Mouse (Mus musculus) heart, adult 10 weeks (tissue): ENCODE data around the gene Npat. TPM values are rescaled to one million over a fixed set of nuclear protein-coding genes. Genes with fewer than 3 reads are reported as not detected.

Experiments used
- polyA plus RNA-seq: library from polyadenylated mRNA; stranded (reverse); fragments of 350-450 nt; fragmentation: Illumina TruSeq; extraction: RNeasy Lipid Tissue Mini Kit (QIAGEN cat#74804); gene quantifications from one replicate; pipeline ENCODE4 v1.2.3, GENCODE M21; 2014; ENCODE audit warnings: low read depth, low replicate concordance

Npat gene
- 4.6 TPM for polyA plus RNA-seq

GRCm38 (mm10) chr9:53536558-53537320, at the start of gene Npat, which contains the start of gene Atm:
Npat (plus strand) TSS chr9:53537047.
Atm (minus strand) TSS chr9:53536740.

GRCm38 (mm10) chr9:53609968-53610781, 73.3 kb downstream of the Npat start, which contains the start of gene Acat1:
Acat1 (minus strand) TSS chr9:53610382.

Other genes starting within 250 kb of the Npat start
- gene Exph5, start 235.4 kb upstream of the Npat start, polyA plus RNA-seq = not detected
- 10.6 TPM for gene Kdelc2, start 153.0 kb upstream of the Npat start, polyA plus RNA-seq
- gene 4930550C14Rik, start 134.7 kb upstream of the Npat start, polyA plus RNA-seq = 0.81 TPM
- gene Atm, start 307 bp upstream of the Npat start, polyA plus RNA-seq = 5.2 TPM
- gene Acat1, start 73.3 kb downstream of the Npat start, polyA plus RNA-seq = 393 TPM
- gene Cul5, start 133.0 kb downstream of the Npat start, polyA plus RNA-seq = 25.5 TPM
- gene Rab39, start 169.2 kb downstream of the Npat start, polyA plus RNA-seq = not detected
- gene Slc35f2, start 234.5 kb downstream of the Npat start, polyA plus RNA-seq = 0.29 TPM